Mouse (Mus musculus) forebrain, embryonic 16.5 days (tissue): ENCODE results near the gene Chuk. TPM values are rescaled to one million over a fixed set of nuclear protein-coding genes. Genes with fewer than 3 reads are reported as not detected.
"Not testable (repeated sequence)": the region's sequence is repeated elsewhere in the genome, so short reads cannot be mapped to it uniquely, and the experiment has no call there.

Experiments used
- ATAC-seq: fragments of 200-750 bp; cut with Nextera tagmentation; 2 replicates; pipeline ENCODE4 v1.8.0; 2017; ENCODE audit warnings: mild to moderate bottlenecking, moderate library complexity
- H3K27ac ChIP-seq: fragments of 300-500 bp; sonication (generic); 2 replicates; pipeline ENCODE4 v1.5.1; 2014; ENCODE audit warnings: low read length, control low read depth
- H3K27me3 ChIP-seq: fragments of 300-500 bp; sonication (generic); replicated peaks from 2 replicates; pipeline ENCODE4 v1.6.1; 2014; ENCODE audit warnings: low read length; ENCODE audit not compliant: control insufficient read depth, insufficient read depth
- H3K36me3 ChIP-seq: fragments of 300-500 bp; sonication (generic); 2 replicates; pipeline ENCODE4 v1.6.1; 2014; ENCODE audit not compliant: control insufficient read depth, insufficient read depth
- H3K4me1 ChIP-seq: fragments of 300-500 bp; sonication (generic); replicated peaks from 2 replicates; pipeline ENCODE4 v1.6.1; 2014; ENCODE audit warnings: low read length; ENCODE audit not compliant: control insufficient read depth, insufficient read depth
- H3K4me2 ChIP-seq: fragments of 300-500 bp; sonication (generic); 2 replicates; pipeline ENCODE4 v1.6.1; 2014; ENCODE audit warnings: mild to moderate bottlenecking, low read length, control low read depth
- H3K4me3 ChIP-seq: fragments of 300-500 bp; sonication (generic); replicated peaks from 2 replicates; pipeline ENCODE4 v1.5.1; 2014; ENCODE audit warnings: mild to moderate bottlenecking, low read length, control low read depth
- H3K9ac ChIP-seq: fragments of 300-500 bp; sonication (generic); replicated peaks from 2 replicates; pipeline ENCODE4 v1.6.1; 2014; ENCODE audit warnings: low read depth, low read length, control low read depth
- H3K9me3 ChIP-seq: fragments of 300-500 bp; sonication (generic); 2 replicates; pipeline ENCODE4 v1.6.1; 2016; ENCODE audit warnings: low read length; ENCODE audit not compliant: control insufficient read depth
- WGBS: fragments of 180-500 bp; shearing (Covaris S2); extraction: QIAGEN DNeasy Blood & Tissue Kit; methylation state at CpG from one replicate; pipeline ENCODE4 v1.1.7; 2014; 5-methylcytosine and 5-hydroxymethylcytosine counted together
- polyA plus RNA-seq: library from polyadenylated mRNA; unstranded; fragments of >200 nt; fragmentation: Nextera tagmentation; extraction: Ambion mirVana; gene quantifications from 2 replicates; pipeline ENCODE4 v1.2.1, GENCODE M21; 2015

The Chuk gene
- polyA plus RNA-seq, 1 experiment from 2014 or later, result 72.4 TPM

DNA sequence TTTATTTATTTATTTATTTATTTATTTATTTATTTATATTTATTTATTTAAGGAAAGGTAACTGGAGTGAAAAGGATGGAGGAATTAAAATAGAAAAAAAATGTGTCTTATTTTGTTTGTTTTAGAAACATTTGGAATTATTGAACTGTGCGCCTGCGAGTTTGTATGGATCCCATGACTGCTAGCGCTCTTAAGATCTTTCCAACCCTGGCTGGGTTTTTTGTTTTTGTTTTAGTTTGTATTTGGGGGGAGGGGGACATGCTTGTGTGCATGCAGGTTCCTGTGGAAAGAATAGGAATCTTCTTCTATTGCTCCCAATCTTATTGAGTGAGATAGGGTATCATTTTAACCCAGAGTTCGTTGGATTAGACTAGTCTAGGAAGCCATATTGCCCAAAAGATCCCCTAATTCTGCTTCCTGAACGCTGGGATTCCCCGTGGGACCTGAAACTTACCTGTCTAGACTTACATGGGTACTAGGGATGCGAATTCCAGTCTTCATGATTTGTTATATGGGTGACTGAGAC, 28.7 kb upstream of the Chuk start:
- peak; percentile 31 for ATAC-seq
- Histone ChIP-seq H3K27me3 (no peaks in the 10 kb centered on the region), H3K4me3 (peak overlapping the region; percentile 39), H3K9ac (peak overlapping the region; percentile 20; the same call in 1 of the 2 replicates), H3K9me3 (no peaks in the 10 kb centered on the region), H3K27ac (no peak overlapping the region), H3K4me1 (peaks cover 10% of the 10 kb centered on the region), H3K4me2 (peak overlapping the region; percentile 57), H3K36me3 (peaks cover 13% of the 10 kb centered on the region)
- 25% methylated on average over 7 of the region's 7 CpGs for WGBS

DNA sequence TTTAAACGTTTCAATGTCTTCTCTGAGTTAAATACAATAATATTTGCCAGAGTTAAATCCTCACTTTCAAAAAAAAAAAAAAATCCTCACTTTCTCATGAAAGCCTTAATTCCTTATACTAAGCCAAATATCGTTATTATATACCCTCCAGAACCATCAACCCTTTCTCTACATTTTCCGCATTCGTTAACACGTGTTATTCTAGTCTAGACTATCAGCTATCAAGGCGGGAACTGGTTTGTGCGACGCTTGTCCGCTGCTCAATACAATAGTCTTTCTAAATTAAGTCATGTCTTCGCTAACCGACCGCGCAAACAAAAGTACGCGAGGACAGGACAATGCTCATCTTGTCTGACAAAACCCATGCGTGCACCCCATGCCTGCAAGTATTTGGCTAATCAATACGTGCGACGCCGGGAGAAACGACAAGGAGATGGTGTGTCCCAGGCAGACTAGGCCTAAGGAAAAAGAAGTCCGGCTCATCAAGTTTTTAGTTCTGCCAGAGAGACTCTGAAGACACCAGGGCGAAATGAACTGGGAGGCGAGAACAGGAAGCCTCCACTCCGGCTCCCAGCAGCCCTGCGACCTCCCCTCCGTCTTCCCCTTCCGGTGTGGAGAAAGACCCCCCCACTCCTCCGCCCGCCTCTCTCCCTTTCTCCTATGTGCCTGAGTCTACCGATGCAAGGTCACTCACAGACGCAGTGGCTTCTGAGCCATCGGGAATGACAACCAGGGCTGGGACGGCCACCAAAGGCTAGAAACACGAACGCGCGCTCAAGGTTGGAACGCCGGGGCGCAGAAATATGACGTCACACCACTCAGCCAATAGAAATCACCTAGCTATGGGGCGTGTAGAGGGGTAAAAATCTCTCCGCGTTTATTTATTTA, 28.0 kb upstream of the Chuk start, which contains the start of gene Cwf19l1:
Gene Cwf19l1 (minus strand): TSS at position 805 of the 888 bp plus-strand sequence.
- Histone ChIP-seq H3K36me3 (peaks cover 13% of the 10 kb centered on the region), H3K9ac (peak within 1 kb of the TSS; percentile 66), H3K4me2 (peak within 1 kb of the TSS; percentile 70), H3K4me1 (peaks cover 10% of the 10 kb centered on the region), H3K4me3 (peak within 1 kb of the TSS; percentile 67), H3K9me3 (no peaks in the 10 kb centered on the region), H3K27me3 (no peaks in the 10 kb centered on the region), H3K27ac (peak within 1 kb of the TSS; percentile 88)
- WGBS, result under 1% methylated on average over 45 of the region's 45 CpGs
- ATAC-seq, result peak; percentile 93

DNA sequence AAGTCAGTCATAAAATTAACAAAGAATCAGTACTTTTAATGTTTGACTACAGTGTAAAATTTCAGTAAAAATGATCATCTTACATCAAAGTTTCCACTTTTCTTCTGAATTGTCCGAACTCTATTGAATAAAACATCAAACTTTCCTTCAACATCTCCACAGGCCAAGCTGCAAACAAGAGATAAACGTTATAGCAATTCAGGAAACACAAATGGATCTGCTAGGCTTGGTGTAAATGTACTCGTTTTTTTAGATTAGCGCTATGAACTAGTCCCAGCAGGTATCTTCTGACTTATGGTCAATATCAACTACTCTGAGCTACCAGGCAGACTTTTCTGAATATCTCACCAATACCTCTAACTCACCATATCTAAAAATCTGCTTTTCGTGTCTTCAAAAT, 25.6 kb upstream of the Chuk start:
- Histone ChIP-seq H3K27ac (no peak overlapping the region), H3K9me3 (no peaks in the 10 kb centered on the region), H3K9ac (no peak overlapping the region), H3K36me3 (peaks cover 10% of the 10 kb centered on the region; the same call in 1 of the 2 replicates), H3K4me3 (no peak overlapping the region), H3K4me1 (peaks cover 10% of the 10 kb centered on the region), H3K4me2 (no peak overlapping the region), H3K27me3 (no peaks in the 10 kb centered on the region)
- no peak for ATAC-seq
- 91% methylated on average over 5 of the region's 5 CpGs for WGBS

DNA sequence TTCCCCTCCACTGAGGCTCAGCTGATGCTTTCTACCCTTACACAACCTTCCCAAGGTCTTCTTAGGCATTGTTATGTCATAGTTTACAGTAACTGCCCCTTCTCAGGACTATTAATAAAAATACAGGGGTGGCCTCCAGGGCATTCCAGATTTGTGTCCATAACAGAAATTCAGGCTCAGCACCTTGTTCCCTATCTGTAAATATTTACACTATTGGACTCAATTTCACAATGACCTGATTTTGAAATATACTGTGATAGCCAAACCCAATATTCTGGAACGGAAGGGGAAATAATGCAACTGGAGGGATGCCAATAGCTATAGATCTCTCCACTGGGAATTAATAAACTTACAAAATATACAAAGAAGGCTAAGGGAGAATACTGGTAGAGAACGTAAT, 21.3 kb upstream of the Chuk start:
- peaks cover 20% of the 10 kb centered on the region for H3K36me3 ChIP-seq
- H3K9ac ChIP-seq, result no peak overlapping the region
- H3K4me1 ChIP-seq, result no peaks in the 10 kb centered on the region
- H3K4me2 ChIP-seq, result no peak overlapping the region
- no peaks in the 10 kb centered on the region for H3K27me3 ChIP-seq
- no peaks in the 10 kb centered on the region for H3K9me3 ChIP-seq
- 94% methylated on average over 2 of the region's 2 CpGs for WGBS
- H3K4me3 ChIP-seq, result no peak overlapping the region
- H3K27ac ChIP-seq, result no peak overlapping the region
- ATAC-seq, result no peak

DNA sequence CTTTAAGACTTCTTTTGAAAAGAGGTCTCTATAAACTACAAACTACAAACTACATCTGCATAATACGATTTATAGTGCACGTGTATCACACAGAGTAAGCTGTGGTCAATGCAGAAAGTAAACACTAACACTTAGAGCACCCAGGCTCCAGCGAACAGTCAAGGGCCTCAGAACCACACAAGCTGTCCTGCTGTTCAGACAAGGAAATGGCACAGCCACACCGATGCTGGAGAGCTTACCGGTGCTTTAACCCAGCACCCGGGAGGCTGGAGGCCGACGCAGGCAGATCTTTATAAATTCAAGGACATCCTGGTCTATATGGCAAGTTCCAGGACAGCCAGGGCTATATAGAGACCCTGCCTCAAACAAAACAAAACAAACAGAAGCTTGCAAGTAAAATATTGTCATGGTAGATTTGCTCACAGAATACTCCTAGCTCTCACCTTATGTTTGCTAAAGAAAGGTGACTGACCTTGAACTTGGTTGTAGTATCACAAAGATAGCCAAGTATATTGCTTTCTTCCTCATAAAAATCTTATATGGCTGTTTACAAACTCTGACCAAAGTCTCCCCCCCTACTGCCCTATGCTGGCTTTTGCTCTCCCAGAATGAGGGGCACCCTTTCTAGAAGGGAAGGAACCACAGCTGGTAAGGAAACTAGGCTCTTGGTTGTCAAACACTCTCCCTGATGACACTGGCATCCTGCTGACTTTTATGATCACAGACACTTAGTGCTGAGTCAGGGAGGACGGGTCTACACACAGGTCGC, 20.6 kb upstream of the Chuk start:
- Histone ChIP-seq H3K27me3 (no peaks in the 10 kb centered on the region), H3K9ac (no peak overlapping the region), H3K27ac (no peak overlapping the region), H3K9me3 (no peaks in the 10 kb centered on the region), H3K36me3 (peaks cover 26% of the 10 kb centered on the region), H3K4me1 (no peaks in the 10 kb centered on the region), H3K4me2 (no peak overlapping the region), H3K4me3 (no peak overlapping the region)
- ATAC-seq, result no peak
- 95% methylated on average over 10 of the region's 10 CpGs for WGBS

DNA sequence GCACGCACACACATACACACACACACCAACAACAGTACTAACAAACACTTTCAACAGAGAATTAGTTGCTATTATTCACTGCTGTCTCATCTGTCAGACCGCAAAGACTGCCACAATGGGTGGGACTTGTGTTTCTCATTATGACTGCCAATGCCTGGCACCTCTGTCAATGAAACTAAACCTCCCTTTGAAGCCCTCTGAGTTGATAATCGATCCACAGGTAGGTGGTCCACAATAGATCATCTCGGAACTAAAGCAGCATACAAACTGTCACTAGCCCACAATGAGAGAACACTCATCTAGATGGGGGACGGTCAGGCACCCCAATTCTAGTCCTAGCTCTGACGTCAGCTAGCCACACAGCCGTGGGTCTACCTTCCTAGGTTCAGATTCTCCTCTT, 13.9 kb upstream of the Chuk start:
- no peak for ATAC-seq
- Histone ChIP-seq H3K4me2 (no peak overlapping the region), H3K27ac (no peak overlapping the region), H3K9me3 (no peaks in the 10 kb centered on the region), H3K4me1 (no peaks in the 10 kb centered on the region), H3K27me3 (no peaks in the 10 kb centered on the region), H3K36me3 (peaks cover 14% of the 10 kb centered on the region), H3K9ac (no peak overlapping the region), H3K4me3 (no peak overlapping the region)
- WGBS, result 92% methylated on average over 7 of the region's 7 CpGs

DNA sequence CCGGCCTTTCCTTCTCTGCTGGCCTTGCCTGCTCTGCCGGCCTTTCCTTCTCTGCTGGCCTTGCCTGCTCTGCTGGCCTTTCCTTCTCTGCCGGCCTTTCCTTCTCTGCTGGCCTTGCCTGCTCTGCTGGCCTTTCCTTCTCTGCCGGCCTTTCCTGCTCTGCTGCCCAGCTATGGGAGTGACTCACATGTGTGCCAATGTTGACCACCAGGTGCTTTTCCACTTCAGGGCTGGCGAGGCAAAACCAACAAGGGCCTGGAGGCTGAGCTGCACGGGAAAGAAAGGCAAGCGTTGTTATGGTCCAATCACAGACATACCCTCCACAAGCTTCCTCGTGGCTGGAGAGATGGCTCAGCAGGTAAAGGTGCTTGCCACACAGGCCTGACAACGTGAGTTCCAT, 13.4 kb upstream of the Chuk start:
- H3K9ac ChIP-seq, H3K4me3 ChIP-seq, H3K9me3 ChIP-seq, H3K4me2 ChIP-seq, ATAC-seq, H3K27ac ChIP-seq, H3K27me3 ChIP-seq, H3K4me1 ChIP-seq: not testable (repeated sequence)
- WGBS, result 92% methylated on average over 7 of the region's 9 CpGs
- peaks cover 14% of the 10 kb centered on the region for H3K36me3 ChIP-seq

DNA sequence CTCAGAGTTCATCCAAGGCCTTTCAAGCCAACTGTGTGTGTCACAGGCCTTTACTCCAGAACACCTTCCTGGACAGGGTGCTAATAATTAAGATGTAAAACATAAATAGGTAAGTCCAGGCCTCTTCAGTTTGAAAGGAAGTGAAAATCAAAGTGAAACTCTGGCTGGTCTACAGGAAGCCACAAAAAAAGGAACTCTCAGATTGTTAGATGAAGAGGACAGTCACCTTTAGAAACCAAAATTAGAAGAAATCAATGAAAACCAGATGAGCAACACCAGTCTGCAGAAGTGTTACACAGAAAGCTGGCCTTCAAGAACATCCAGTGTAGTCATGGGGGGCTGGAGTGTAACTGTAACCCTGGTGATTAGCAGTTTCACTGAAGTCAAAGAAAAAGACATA, 10.5 kb upstream of the Chuk start:
- no peak overlapping the region for H3K4me3 ChIP-seq

DNA sequence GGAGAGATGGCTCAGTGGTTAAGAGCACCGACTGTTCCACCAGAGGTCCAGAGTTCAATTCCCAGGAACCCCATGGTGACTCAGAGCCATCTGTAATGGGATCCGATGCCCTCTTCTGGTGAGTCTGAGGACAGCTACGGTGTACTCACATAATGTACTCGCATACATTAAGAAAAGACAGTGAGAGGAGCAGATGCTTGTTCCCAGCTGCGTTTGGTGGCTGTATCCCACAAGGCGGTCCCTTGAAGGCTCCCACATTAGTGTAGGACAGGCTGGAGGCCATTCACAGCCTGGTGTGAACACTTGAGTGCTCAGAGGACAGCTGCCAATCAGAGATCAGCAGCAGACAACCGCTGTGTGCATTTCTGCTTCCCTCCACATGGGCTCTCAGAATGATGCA, 4.4 kb upstream of the Chuk start:
- H3K4me3 ChIP-seq, result no peak overlapping the region
- no peak overlapping the region for H3K27ac ChIP-seq
- H3K4me2 ChIP-seq, result no peak overlapping the region
- H3K36me3 ChIP-seq, result peaks cover 22% of the 10 kb centered on the region
- no peak overlapping the region for H3K9ac ChIP-seq
- H3K4me1 ChIP-seq, result peaks cover 6% of the 10 kb centered on the region
- no peaks in the 10 kb centered on the region for H3K27me3 ChIP-seq
- no peaks in the 10 kb centered on the region for H3K9me3 ChIP-seq
- no peak for ATAC-seq
- WGBS, result 58% methylated on average over 7 of the region's 7 CpGs

More for the DNA sequence above, 10.5 kb upstream of the Chuk start:
- peaks cover 15% of the 10 kb centered on the region for H3K36me3 ChIP-seq
- H3K27ac ChIP-seq, result no peak overlapping the region
- ATAC-seq, result no peak
- H3K9ac ChIP-seq, result no peak overlapping the region
- no peaks in the 10 kb centered on the region for H3K9me3 ChIP-seq
- H3K4me1 ChIP-seq, result no peaks in the 10 kb centered on the region
- H3K4me2 ChIP-seq, result no peak overlapping the region
- no peaks in the 10 kb centered on the region for H3K27me3 ChIP-seq
